Mouse (Mus musculus) MEL (cell line): ENCODE data around the gene Rbm14. TPM values are rescaled to one million over a fixed set of nuclear protein-coding genes. Genes with fewer than 3 reads are reported as not detected.

Experiments used
- ETS1 ChIP-seq: IDR thresholded peaks from 2 replicates; pipeline ENCODE4 v1.6.1; 2012; ENCODE audit warnings: low read depth, mild to moderate bottlenecking, inconsistent platforms, low read length, improper control_type of control experiment, moderate library complexity
- GABPA ChIP-seq: IDR thresholded peaks from 2 replicates; pipeline ENCODE4 v1.6.1; 2012; ENCODE audit warnings: low read depth, mild to moderate bottlenecking, inconsistent platforms, low read length, improper control_type of control experiment, moderate library complexity
- MAX ChIP-seq: IDR thresholded peaks from 2 replicates; pipeline ENCODE4 v1.6.1; 2011; ENCODE audit warnings: low read length, improper control_type of control experiment
- MYB ChIP-seq: IDR thresholded peaks from 2 replicates; pipeline ENCODE4 v1.6.1; 2011; ENCODE audit warnings: mild to moderate bottlenecking, low read depth, low read length, improper control_type of control experiment
- NELFE ChIP-seq: IDR thresholded peaks from 2 replicates; pipeline ENCODE4 v1.6.1; 2011; ENCODE audit warnings: low read depth, low read length, improper control_type of control experiment
- NRF1 ChIP-seq: IDR thresholded peaks from 2 replicates; pipeline ENCODE4 v1.6.1; 2014; ENCODE audit warnings: low read depth, mild to moderate bottlenecking, inconsistent platforms, low read length, improper control_type of control experiment, moderate library complexity; ENCODE audit not compliant: poor library complexity, insufficient read depth, severe bottlenecking
- POLR2A ChIP-seq, 2 experiments: IDR thresholded peaks; 2 replicates each; pipeline ENCODE4 v1.6.1; 2011 to 2012; ENCODE audit warnings: low read length in 2 of 2, mild to moderate bottlenecking in 2 of 2, control low read depth in 1 of 2, improper control_type of control experiment in 1 of 2, low read depth in 1 of 2, moderate library complexity in 1 of 2; ENCODE audit not compliant: control insufficient read depth in 1 of 2, insufficient read depth in 1 of 2, poor library complexity in 1 of 2
- SIN3A ChIP-seq: IDR thresholded peaks from 2 replicates; pipeline ENCODE4 v1.6.1; 2012; ENCODE audit warnings: low read length, improper control_type of control experiment, inconsistent platforms
- SMC3 ChIP-seq: IDR thresholded peaks from 2 replicates; pipeline ENCODE4 v1.6.1; 2011; ENCODE audit warnings: low read depth, low read length, improper control_type of control experiment
- TBP ChIP-seq: IDR thresholded peaks from 2 replicates; pipeline ENCODE4 v1.8.0; 2011; ENCODE audit warnings: low read depth, low read length, improper control_type of control experiment
- TCF12 ChIP-seq: IDR thresholded peaks from 2 replicates; pipeline ENCODE4 v1.6.1; 2014; ENCODE audit warnings: low read depth, mild to moderate bottlenecking, inconsistent platforms, low read length, improper control_type of control experiment, moderate library complexity
- UBTF ChIP-seq: IDR thresholded peaks from 2 replicates; pipeline ENCODE4 v1.6.1; 2012; ENCODE audit warnings: low read depth, mild to moderate bottlenecking, inconsistent platforms, low read length, improper control_type of control experiment, moderate library complexity, borderline replicate concordance; ENCODE audit not compliant: insufficient read depth
- ZMIZ1 ChIP-seq: IDR thresholded peaks from 2 replicates; pipeline ENCODE4 v1.6.1; 2012; ENCODE audit warnings: low read depth, mild to moderate bottlenecking, inconsistent platforms, low read length, improper control_type of control experiment, moderate library complexity
- polyA plus RNA-seq, 2 experiments: library from polyadenylated mRNA; stranded (reverse) in 1 of 2; unstranded in 1 of 2; fragments of >175 nt in 1 of 2; fragments of >200 nt in 1 of 2; gene quantifications; 2 replicates each; pipeline versions ENCODE4 v1.2.1 to v1.2.4; 2012; ENCODE audit warnings: low replicate concordance in 2 of 2, low read depth in 1 of 2; ENCODE audit not compliant: insufficient read length in 2 of 2, insufficient read depth in 1 of 2, missing spikeins in 1 of 2
- total RNA-seq: library from RNA; depleted of rRNA; stranded (reverse); fragments of 300-350 nt; gene quantifications from 2 replicates; pipeline ENCODE4 v1.2.3, GENCODE M21; 2012; rRNA removed

The Rbm14 gene
- total and polyA plus RNA-seq, 3 experiments: 44.7 to 82.3 TPM; not detected in 1

- no peak for TF ChIP-seq ETS1
- TF ChIP-seq SIN3A: peak; percentile 74; the same call in 1 of the 2 replicates
- TF ChIP-seq TBP: no peak
- 0 out of 2 replicates have a peak, but pooled peaks have one; percentile 23 for TF ChIP-seq NRF1
- no peak for TF ChIP-seq UBTF
- no peak for TF ChIP-seq GABPA
- no peak for TF ChIP-seq POLR2A (IDR thresholded peaks at IDR 0.05; ENCODE audit: control insufficient read depth in 1 of 2, insufficient read depth in 1 of 2, low read depth in 1 of 2, low read length in 2 of 2, poor library complexity in 1 of 2)
- peak; percentile 96 for TF ChIP-seq SMC3
- no peak for TF ChIP-seq MYB
- no peak for TF ChIP-seq MAX
- no peak; the same call in 1 of the 2 replicates for TF ChIP-seq ZMIZ1
- no peak for TF ChIP-seq NELFE
- TF ChIP-seq TCF12: no peak
Measured at GRCm38 (mm10) chr19:4755565-4756192, 55.8 kb downstream of the Rbm14 start (continued).

Other genes starting within 250 kb of the Rbm14 start
- 11.5 and 14.0 TPM in 2 replicates for gene Lrfn4, start 196.0 kb downstream of the Rbm14 start, total RNA-seq
- 10 to 100 TPM in 1 of 2 experiments, not detected in 1; 17.5 TPM for gene Lrfn4, start 196.0 kb downstream of the Rbm14 start, polyA plus RNA-seq
- gene Rce1, start 186.0 kb downstream of the Rbm14 start, total RNA-seq: 37.1 and 43.1 TPM in 2 replicates
- gene Rce1, start 186.0 kb downstream of the Rbm14 start, polyA plus RNA-seq: 10 to 100 TPM in 1 of 2 experiments, not detected in 1; 67.8 TPM
- gene Gm960, start 113.0 kb downstream of the Rbm14 start, total RNA-seq: 0.39 and 2.1 TPM in 2 replicates
- gene Gm960, start 113.0 kb downstream of the Rbm14 start, polyA plus RNA-seq: 1 to 10 TPM in 1 of 2 experiments, not detected in 1; 2.3 TPM
- 0.20 and 0.31 TPM in 2 replicates for gene Sptbn2, start 100.5 kb downstream of the Rbm14 start, total RNA-seq
- under 1 TPM in 1 of 2 experiments, not detected in 1; 0.79 TPM for gene Sptbn2, start 100.5 kb downstream of the Rbm14 start, polyA plus RNA-seq
- gene Rbm4b, start 55.1 kb downstream of the Rbm14 start, total RNA-seq: 7.0 and 7.4 TPM in 2 replicates
- 10 to 100 TPM in 1 of 2 experiments, not detected in 1; 11.1 TPM for gene Rbm4b, start 55.1 kb downstream of the Rbm14 start, polyA plus RNA-seq
- gene Rbm4, start 17.7 kb downstream of the Rbm14 start, total RNA-seq: 51.6 and 57.1 TPM in 2 replicates
- gene Rbm4, start 17.7 kb downstream of the Rbm14 start, polyA plus RNA-seq: 10 to 100 TPM in 1 of 2 experiments, not detected in 1; 31.4 TPM
- gene Gm21992, start within 50 bp of the Rbm14 start, total RNA-seq: 10.6 and 10.8 TPM in 2 replicates
- 10 to 100 TPM in 1 of 2 experiments, not detected in 1; 21.9 TPM for gene Gm21992, start within 50 bp of the Rbm14 start, polyA plus RNA-seq
- 43.3 and 48.3 TPM in 2 replicates for gene Ccs, start 27.7 kb upstream of the Rbm14 start, total RNA-seq
- gene Ccs, start 27.7 kb upstream of the Rbm14 start, polyA plus RNA-seq: 10 to 100 TPM in 1 of 2 experiments, not detected in 1; 56.6 TPM
- 0.04 TPM in 1 of 2 replicates, not detected in the other for gene Ccdc87, start 27.7 kb upstream of the Rbm14 start, total RNA-seq
- gene Ccdc87, start 27.7 kb upstream of the Rbm14 start, polyA plus RNA-seq: under 1 TPM in 1 of 2 experiments, not detected in 1; 0.06 TPM
- not detected in 2 replicates for gene Ctsf, start 43.5 kb upstream of the Rbm14 start, total RNA-seq
- gene Ctsf, start 43.5 kb upstream of the Rbm14 start, polyA plus RNA-seq: not detected
- 1.0 and 1.3 TPM in 2 replicates for gene Actn3, start 66.3 kb upstream of the Rbm14 start, total RNA-seq
- gene Actn3, start 66.3 kb upstream of the Rbm14 start, polyA plus RNA-seq: under 1 TPM in 1 of 2 experiments, not detected in 1; 0.65 TPM
- 12.9 and 15.8 TPM in 2 replicates for gene Zdhhc24, start 67.0 kb upstream of the Rbm14 start, total RNA-seq
- gene Zdhhc24, start 67.0 kb upstream of the Rbm14 start, polyA plus RNA-seq: 10 to 100 TPM in 1 of 2 experiments, not detected in 1; 21.1 TPM
- 1.2 and 1.4 TPM in 2 replicates for gene Bbs1, start 95.0 kb upstream of the Rbm14 start, total RNA-seq
- gene Bbs1, start 95.0 kb upstream of the Rbm14 start, polyA plus RNA-seq: 1 to 10 TPM in 1 of 2 experiments, not detected in 1; 1.9 TPM
- gene Dpp3, start 116.7 kb upstream of the Rbm14 start, total RNA-seq: 58.7 and 59.4 TPM in 2 replicates
- 10 to 100 TPM in 1 of 2 experiments, not detected in 1; 82.7 TPM for gene Dpp3, start 116.7 kb upstream of the Rbm14 start, polyA plus RNA-seq
- gene Peli3, start 131.5 kb upstream of the Rbm14 start, total RNA-seq: 0.08 TPM in 1 of 2 replicates, not detected in the other
- under 1 TPM in 1 of 2 experiments, not detected in 1; 0.33 TPM for gene Peli3, start 131.5 kb upstream of the Rbm14 start, polyA plus RNA-seq
- 98.5 and 108 TPM in 2 replicates for gene Mrpl11, start 150.5 kb upstream of the Rbm14 start, total RNA-seq
- 100 to 1,000 TPM; 124 to 317 TPM for gene Mrpl11, start 150.5 kb upstream of the Rbm14 start, polyA plus RNA-seq
- gene Npas4, start 178.7 kb upstream of the Rbm14 start, total RNA-seq: not detected in 2 replicates
- not detected for gene Npas4, start 178.7 kb upstream of the Rbm14 start, polyA plus RNA-seq
- gene Slc29a2, start 212.2 kb upstream of the Rbm14 start, total RNA-seq: 2.1 and 3.2 TPM in 2 replicates
- 10 to 100 TPM in 1 of 2 experiments, not detected in 1; 10.9 TPM for gene Slc29a2, start 212.2 kb upstream of the Rbm14 start, polyA plus RNA-seq
- 6.9 and 7.8 TPM in 2 replicates for gene B4gat1, start 227.2 kb upstream of the Rbm14 start, total RNA-seq
- gene B4gat1, start 227.2 kb upstream of the Rbm14 start, polyA plus RNA-seq: 1 to 10 TPM in 1 of 2 experiments, not detected in 1; 9.6 TPM
- 1.1 and 2.1 TPM in 2 replicates for gene AC124502.3, start 227.3 kb upstream of the Rbm14 start, total RNA-seq
- gene AC124502.3, start 227.3 kb upstream of the Rbm14 start, polyA plus RNA-seq: under 1 TPM in 1 of 2 experiments, not detected in 1; 0.75 TPM
- 22.3 and 29.6 TPM in 2 replicates for gene Brms1, start 229.7 kb upstream of the Rbm14 start, total RNA-seq
- 10 to 100 TPM in 1 of 2 experiments, not detected in 1; 78.6 TPM for gene Brms1, start 229.7 kb upstream of the Rbm14 start, polyA plus RNA-seq
- 0.33 and 0.42 TPM in 2 replicates for gene Rin1, start 238.8 kb upstream of the Rbm14 start, total RNA-seq
- 1 to 10 TPM in 1 of 2 experiments, not detected in 1; 1.3 TPM for gene Rin1, start 238.8 kb upstream of the Rbm14 start, polyA plus RNA-seq